Mouse (Mus musculus): ENCODE data around the gene Vstm2b.

The Vstm2b gene

DNA sequence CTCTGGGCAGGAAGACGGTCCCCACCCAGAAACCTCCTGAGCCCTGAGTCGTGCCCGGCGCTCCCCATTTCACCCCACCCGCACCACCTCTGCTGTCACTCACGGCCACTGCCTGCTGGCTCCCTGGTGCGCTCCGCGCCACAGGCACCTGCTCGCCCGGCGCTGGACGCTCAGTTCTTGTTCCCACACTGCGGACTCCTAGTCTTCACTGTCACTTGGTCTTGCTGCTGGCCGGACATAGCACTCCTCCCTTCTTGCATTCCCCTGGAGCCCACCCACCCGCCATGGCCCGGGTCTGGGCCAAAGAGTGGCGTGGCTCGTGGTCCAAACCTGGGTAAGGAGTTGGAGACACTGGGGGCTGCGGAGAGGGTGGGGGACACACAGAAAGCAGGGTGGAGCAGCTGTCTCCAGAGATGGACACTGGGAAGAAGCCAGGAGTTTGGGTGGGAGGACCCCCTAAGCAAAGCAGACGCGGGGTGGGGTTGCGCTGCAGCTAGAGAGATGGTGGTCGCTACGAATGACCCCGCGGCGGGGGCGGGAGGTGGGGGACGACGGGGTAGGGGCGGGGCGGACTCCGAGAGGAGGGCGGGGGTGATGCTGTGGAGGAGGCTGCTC is at the start of gene Vstm2b:
Gene Vstm2b (plus strand): TSS at position 233 of the 615 bp plus-strand sequence.
- peak; percentile 26 for DNase-seq

DNA sequence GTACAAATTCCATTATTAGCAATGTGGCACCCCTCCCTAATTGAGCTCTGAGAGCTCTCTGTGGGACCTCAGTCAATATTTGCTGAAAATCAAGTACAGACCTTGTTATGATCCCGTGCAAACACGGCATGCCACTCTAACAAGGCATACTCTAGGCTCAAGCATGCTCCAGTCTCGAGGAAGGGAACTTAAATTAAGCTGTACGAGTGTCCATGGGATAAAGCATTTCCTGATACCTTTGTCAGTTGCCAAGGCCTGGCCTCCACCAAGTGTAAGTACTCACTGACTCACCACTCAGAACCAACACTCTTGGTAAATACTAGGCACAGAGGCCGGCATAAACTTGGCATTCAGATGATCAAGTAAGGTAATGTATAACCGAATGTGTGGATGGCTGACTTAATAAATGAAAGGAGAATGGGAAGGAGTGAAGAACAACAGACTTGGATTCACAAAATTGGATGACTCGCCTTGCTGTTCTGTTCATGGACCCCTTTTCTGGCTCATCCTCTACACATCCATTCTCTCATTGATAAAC is 42.0 kb upstream of the Vstm2b start:
- DNase-seq, result no peak

DNA sequence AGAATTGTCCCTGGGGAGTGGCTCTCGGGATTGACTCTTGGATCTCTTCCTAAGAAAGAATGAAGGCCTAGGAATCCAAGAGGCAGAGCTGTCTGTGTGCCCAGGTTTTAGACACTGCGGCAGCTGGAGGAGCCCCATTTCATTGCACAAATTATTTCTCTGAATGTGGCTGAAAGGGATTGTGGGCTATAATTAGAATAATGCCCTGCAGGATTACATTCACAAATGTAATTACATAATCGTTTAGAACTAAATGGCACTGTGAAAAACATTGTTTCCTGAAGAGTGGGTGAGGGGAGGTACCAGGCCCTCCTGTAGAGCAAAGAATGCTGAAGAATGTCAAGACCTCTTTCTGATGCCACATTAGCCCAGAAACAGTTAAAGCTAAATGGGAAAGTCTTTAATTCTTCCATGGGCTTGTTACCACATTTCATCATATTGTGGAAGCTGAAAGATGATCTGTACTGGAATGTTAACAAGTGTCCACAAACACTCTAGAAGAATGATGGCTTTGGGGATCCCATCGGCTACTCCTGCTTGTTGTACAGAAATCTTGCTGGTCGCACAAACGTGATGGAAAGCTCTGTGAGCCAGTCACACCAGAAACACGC is 24.6 kb upstream of the Vstm2b start:
- DNase-seq, result no peak

DNA sequence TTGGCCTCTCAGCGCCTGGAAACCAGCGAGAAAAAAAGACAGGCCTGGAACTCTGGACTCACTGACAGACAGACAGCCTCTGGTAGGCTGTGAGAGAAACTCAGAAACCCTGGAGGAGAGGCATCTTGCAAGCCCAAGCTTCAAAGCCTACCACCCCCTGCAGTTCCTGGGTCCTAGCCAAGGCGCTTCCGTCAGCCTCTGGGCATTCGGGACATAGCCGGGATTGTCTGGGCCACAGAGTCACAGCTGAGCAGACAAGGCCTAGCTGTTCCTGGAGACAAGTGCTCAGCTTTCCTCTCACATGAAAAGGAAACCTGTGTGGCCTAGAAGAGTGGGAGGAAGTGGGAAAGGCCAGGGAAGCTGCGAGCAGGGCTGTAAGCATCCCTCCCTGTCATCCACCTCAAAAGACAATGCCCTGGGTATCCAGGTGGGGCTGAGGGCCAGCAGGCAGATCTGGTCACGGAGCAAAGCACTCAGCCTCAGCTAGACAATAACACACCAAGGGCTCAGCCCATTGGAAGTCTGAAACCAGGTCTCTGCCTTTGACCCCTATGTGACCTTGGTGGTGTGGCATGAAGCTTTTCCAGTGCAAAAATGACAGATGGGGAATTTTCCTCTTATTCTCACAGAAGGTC is 13.2 kb upstream of the Vstm2b start:
- peak; percentile 56 for DNase-seq

DNA sequence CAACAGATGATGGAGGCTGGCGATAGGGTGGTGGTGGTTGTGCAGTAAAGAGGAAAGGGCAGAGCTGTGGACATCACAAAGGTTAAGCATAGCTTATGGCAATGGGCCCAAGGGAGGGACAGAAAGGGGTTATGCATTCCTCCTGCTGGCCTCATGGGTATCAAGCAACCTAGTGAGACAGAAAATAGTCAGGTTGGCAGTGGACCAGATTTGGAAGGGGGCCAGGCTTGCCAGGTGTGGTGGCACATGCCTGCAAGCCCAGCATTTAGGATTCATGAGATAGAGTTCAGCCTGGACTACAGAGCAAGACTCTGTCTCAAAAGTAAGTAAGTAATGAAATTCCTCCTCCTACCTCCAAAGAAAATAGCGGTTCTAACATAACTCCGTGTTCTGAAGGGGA is 9.8 kb upstream of the Vstm2b start:
- DNase-seq, result peak; percentile 17

DNA sequence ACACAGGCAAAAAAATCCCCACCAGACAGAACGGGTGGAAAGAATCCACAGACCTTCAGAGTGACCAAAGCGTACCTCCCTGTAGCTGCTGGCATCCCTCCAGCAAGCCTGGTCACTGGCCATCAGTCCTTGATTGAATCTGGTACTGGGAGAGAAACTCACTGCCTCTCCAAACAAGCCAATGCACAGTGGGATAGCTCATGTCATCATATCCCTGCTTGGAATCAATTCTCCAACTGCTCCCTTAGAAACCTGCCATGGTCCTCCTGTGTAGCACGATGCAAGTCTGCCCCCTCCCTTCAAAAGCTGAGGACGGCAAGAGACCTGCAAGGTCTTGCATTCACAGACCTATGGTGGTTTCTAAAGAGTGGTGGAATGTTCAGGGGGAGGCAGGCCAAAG is 1.2 kb upstream of the Vstm2b start:
- DNase-seq, result no peak

DNA sequence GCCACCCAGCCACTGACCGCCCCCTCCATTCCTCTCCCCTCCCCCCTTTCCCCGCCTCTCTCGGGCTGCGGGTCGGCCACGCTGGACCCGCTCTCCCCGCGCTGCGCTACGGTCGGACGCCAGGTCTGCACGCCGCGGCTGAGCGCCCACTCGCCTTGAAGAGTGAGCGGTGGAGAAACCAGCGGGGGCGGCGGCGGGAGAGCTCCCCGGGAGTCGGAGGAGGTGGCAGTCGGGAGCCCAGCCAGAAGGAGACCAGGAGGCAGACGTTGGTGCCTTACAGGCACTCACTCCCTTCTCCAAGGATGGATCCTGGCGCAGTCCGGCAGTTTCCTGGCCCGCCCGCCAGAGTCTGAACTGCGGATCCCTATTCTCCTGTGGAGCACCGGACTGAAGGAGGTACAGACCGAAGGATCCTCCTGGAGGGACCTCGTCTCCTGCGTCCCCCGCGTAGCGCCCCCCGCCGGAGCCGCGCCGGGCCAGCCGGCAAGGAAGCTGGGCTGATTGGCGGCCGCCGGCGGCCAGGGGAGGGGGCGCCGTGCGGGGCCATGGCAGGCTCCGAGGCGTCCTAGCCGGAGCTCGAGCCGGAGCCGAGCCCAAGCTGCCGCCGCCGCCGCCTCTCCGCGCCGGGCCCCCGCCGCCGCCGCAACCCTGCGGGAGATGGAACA is 715 bp downstream of the Vstm2b start:
- DNase-seq, result peak; percentile 68

DNA sequence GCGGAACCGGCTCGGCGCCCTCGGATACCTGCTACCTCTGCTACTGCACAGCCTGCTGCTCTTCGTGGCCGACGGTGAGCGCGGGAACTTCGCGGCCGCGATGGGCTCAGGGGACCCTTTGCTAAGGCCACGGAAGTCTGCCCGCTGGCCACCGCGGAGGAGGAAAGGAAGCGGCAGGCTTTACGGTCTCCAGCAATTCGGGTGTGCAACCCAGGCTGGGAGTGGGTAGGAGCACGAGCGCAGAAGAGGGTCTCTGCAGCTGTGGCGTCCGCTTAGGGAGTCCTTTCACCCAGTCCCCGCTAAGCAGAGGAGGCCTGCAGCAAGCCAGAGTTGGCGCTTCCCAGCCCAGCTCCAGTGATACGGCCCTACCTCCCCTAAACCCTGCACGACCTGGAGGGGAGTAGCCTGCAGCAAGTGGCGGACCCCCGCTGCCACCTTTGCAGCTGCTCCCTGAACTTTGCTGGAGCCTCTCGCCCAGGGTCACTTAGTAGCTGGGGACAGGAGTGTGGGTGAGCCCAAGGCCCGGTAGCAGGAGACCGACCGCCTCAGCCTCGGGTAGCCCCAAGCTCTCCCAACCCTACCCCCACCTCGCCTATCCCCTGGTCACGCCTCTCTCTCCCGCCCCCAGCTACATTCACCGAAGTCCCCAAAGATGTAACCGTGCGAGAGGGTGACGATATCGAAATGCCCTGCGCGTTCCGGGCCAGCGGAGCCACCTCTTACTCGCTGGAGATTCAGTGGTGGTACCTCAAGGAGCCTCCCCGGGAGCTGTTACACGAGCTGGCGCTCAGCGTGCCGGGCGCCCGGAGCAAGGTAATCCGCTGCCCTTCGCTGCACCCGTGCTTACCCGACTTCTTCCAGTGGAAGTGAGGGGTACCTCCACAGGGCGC is 1.5 kb downstream of the Vstm2b start:
- peak; percentile 42 for DNase-seq

DNA sequence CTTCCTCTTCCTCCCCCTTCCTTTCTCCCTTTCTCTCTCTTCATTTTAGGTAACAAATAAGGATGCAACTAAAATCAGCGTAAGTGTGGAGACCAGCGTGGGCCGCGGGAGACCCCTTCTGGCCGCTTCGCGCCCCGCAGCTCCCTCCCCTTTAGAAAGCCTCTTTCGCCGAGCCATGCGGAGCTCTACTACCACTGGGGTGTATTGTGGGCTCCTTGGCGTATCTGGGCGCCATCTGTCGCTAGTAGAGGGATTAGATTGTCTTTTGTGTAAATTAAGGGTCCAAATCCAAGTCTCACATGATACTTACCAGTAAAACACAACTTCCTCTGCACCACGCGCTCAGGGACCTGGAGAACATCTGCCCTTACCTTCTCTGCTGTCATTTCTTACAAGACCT is 3.1 kb downstream of the Vstm2b start:
- peak; percentile 85 for DNase-seq

DNA sequence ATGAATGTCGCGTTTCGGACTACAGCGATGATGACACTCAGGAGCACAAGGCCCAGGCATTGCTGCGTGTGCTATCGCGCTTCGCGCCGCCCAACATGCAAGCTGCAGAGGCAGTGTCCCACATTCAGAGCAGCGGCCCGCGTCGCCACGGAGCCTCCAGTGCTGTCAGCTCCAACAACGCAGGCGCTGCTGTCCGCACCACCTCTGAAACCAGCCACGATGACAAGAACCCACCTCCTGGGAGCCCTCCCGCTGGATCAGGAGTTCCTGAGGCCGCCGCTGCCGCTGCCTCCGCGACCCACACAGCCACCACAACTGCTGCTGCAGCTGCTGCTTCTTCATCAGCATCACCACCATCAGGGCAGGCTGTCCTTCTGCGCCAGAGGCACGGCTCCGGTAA is 4.4 kb downstream of the Vstm2b start:
- peak; percentile 33 for DNase-seq

DNA sequence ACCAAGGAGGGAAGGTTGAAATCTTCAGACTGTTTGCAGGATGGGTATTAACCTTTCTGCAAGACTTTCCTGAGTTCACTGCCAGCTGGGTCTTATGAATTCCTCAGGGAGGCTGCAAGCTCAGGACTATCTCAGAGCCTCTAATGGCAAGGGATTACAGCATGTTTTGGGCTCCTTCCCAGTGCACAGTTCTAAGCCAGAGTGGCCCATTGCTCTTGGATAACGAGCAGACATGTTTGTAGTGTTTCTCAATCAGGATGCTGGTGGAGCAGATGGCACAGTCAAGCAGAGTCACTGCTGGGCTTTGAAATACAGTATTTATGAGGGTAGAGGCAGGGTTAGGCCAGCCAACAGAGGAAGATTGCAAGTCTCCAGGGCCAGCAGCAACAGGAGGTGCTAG is 8.4 kb downstream of the Vstm2b start:
- DNase-seq, result no peak

DNA sequence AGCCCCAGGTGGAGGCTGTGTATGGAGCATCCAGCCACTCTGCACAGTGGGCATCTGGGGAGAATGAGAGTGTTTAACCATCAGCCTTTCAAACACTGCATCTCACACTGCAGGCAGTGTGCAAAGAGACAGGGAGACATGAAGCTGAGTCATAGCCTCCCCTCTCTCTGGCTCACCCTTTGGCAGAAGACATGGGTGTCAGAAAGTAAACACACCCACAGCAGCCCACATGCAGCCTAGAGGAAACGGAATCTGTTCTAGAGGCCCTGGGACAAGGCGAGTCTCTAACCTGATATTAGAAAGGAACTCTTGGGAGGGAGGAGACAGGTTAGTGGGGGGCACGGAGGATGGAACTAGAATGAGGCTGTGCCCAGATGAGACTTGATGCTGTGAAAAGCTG is 18.6 kb downstream of the Vstm2b start:
- DNase-seq, result no peak

DNA sequence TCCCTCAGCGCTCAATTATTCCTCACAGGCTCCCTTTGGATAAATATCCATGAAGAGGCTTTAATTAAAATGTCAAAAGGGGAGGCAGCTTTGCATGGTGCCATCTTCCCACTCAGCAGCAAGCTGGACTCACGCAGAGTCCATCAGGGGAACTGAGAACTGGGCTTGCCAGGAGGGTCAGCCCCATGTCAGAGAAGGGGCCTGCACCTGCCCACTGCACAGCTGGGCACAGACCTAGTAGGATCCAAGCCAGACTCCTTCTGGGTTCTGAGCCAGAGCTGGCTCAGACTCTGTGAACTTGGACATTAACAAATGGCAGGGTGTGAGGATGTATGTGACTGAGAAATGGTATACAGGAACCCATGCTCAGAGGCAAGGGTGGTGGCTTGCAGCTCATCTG is 22.0 kb downstream of the Vstm2b start:
- DNase-seq, result no peak

DNA sequence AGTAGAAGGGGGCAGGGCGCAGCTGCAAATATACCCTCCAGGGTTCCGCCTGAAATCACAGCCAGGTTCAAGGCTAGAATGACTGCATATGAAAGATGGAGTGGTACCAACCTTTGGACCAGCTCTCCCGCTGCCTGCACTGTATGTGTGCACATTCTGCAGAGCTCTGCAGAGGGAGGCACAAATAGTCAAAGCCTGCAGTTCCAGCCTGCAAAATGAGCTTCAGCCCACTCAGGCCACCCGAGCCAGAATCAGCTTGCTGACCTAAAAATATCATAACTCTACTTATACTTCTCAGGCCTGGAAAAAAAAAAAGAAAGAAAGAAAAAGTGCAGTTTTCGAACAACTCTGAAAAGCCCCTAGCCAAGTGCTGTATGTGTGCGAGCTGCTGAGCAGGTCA is 23.2 kb downstream of the Vstm2b start:
- no peak for DNase-seq

DNA sequence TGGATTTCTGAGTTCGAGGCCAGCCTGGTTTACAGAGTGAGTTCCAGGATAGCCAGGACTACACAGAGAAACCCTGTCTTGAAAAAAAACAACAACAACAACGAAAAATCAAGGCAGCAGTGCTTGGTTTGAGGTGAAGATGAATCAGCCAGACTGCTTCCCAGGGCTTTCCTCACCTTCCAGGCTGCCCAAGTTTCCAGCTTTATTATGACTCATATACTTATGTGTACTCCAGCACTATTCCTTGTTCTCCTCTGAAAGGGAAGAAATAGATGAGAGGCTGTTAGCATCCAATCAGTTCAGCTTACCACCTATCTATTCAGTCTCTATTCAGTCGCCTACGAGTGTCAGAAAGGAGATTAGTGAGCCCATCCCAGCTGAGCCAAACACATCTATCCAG is 24.7 kb downstream of the Vstm2b start:
- no peak for DNase-seq

DNA sequence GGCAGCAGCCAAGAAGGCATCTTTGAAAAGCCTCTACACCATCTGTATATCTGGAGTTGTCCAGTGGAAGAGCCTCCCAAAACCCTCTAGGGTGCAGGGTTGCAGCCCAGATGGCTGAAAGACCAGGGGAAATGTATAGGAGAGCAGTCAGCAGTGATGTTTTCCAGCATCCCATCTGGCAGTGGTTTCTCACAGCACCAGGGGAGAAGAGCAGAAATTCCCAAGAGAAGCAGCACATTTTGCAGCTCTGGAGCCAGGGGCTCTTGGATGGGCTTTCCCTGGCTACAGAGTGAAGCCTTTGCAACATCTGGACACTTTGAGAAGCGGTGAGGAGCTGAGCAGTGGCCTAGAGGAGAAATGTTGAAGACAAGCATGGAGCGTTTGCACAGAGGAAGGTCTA is 30.3 kb downstream of the Vstm2b start:
- no peak for DNase-seq

DNA sequence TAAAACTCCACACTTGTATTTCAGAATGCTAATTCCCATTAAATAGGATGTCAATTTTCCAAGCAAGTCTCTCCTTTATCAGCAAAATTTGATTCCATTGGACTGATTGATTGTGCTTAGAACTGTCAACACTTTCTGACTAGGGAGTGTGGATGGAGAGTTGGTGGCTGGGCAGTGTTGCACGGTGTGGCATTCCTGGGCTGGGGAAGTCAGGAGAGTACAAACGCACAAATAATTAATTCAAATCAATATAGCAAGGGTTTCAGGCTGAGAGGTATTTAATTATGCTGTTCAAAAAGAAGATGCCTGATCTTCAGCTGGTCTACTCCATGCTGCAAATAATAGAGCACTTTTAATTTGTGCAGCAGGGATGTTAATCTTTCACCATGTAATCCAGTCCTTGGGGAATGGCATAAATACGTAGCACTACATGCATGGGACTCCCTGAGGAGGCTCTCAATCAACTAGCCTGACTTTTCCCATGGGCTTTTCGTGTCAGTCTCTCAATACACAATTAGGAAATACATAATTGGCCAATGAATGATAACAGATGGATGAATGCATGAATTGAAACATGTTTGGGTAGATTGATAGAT is 38.6 kb downstream of the Vstm2b start:
- DNase-seq, result no peak

DNA sequence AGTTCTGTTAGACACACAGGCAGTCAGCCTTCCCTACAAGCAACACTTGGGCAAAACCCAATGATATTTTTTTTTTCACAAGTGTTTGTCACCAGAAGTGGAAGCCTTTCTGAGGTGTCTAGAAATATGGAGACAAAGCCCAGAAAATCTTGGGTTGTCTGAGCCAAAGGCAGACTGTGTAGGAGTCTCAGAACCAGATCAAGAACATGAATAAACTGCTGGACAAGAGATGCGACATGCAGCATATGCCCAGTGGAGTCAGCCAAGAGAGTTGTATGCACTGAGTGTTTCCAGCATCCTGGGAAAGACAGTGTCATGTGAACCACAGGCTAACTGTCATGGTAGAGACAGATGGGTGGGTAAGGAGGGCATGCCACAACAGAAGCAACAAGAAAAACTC is 41.2 kb downstream of the Vstm2b start:
- no peak for DNase-seq

DNA sequence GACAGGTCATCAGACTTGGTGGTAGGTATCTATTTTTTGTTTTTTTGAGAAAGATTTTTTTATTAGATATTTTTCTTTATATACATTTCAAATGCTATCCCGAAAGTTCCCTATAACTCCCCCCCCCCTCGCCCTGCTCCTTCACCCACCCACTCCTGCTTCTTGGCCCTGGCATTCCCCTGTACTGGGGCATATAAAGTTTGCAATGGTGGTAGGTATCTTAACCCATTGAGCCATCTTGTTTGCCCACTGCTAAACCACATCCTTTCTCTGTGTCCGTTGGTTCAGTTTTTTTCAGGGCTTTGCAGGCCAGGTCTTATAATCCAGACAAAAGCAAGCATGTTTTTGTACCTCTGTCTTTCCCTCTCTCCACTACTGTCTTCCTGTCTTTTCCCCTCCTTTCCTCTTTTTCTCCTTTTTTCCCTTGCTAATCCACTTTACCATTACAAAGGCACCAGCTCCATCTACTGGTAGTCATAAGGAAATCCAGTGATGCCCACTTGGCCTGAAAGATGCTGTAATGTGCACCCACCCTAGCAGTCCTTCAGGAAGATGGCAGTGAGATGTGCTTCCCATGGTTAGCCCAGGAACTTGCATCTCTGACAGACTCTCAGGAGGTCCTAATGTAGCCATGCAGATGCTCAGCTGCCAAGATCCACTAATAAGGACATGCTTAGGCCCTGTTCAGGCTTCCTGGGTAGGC is 44.3 kb downstream of the Vstm2b start:
- DNase-seq, result no peak

Data from right cerebral cortex, postnatal 14 days (tissue).